Mouse (Mus musculus): ENCODE results near the gene Bola1. TPM values are rescaled to one million over a fixed set of nuclear protein-coding genes. Genes with fewer than 3 reads are reported as not detected.

Gene Bola1
- polyA plus RNA-seq, 1 experiment from 2014 or later: 55.3 TPM

DNA sequence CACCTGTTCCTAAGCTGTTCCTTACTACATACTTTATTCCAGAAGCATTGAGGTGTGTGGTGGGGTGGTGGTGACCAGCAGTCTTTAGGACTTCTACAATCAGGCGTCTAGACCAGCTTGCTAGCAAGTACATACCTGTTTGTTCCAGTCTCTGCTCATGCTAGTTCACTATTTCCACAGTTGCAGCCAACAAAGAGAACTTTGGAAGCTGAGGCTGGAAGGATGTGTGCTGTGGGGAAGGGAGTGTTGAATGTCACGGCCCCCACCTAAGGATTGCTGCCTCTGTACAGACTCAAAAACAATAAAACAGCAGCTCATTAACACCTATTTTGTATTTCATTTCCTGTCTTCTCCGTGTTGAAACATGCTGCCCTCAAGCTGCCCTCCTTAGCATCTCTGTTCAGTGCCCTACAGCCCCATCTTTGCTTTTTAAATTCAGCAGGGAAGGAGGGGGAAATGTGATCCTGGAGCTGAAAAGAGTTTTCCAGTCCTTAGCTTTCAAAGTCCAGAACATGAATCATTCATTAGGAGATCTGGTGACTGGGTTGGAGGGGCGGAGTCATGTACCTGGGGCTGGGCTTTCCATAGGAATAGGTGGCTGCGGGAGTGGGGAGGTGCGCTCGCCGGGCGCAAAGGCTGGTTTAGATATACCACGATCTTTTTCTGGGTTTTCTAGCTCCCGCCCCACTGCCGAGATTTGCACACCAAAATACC, 58.5 kb downstream of the Bola1 start:
- no peaks in the 10 kb centered on the region for H3K27me3 ChIP-seq
- CTCF ChIA-PET: interaction anchor here (0.9 to 4.3 kb wide), 16 partner anchors 9 to 100 kb away, joined by 3 to 26 read pairs (median 5); partner anchors contain the start of genes Bola1, Hist2h2ab and Sf3b4
- TF ChIP-seq CTCF (IDR thresholded peaks at IDR 0.05): no peak
- ATAC-seq: peak; percentile 34
- DNase-seq (ENCODE audit: low read depth, low spot score): peak; percentile 76
- in situ Hi-C loops (cut with MboI; ENCODE audit: low pct_unique_long_range_greater_than_20kb): loop anchor here (10.0 kb wide), 1 partner anchor 496 kb away; no protein-coding TSS in a partner anchor
- POLR2A ChIA-PET: interaction anchor here (0.5 to 5.0 kb wide), 16 partner anchors 8 to 215 kb away, joined by 3 to 49 read pairs (median 6); partner anchors contain the start of genes Bola1, Hist2h2ab, Hist2h2ac and Hist2h2be

- ATAC-seq: peak; percentile 83
- peak; percentile 86 for DNase-seq (ENCODE audit: low read depth, low spot score)
- TF ChIP-seq CTCF (IDR thresholded peaks at IDR 0.05): no peak
- POLR2A ChIA-PET: interaction anchor here (0.7 to 5.0 kb wide), 9 partner anchors 13 to 102 kb away, joined by 3 to 49 read pairs (median 7); partner anchors contain the start of genes Bola1, Hist2h2ab, Otud7b and Sf3b4
- CTCF ChIA-PET: interaction anchor here (0.9 to 4.3 kb wide), 15 partner anchors 9 to 99 kb away, joined by 3 to 26 read pairs (median 5); partner anchors contain the start of genes Bola1, Hist2h2ab and Sf3b4
- no peaks in the 10 kb centered on the region for H3K27me3 ChIP-seq
- in situ Hi-C loops (cut with MboI; ENCODE audit: low pct_unique_long_range_greater_than_20kb): loop anchor here (10.0 kb wide), 1 partner anchor 496 kb away; no protein-coding TSS in a partner anchor
Measured at GRCm38 (mm10) chr3:96160222-96160802, 59.2 kb downstream of the Bola1 start.

GRCm38 (mm10) chr3:96159820-96160219, 59.7 kb downstream of the Bola1 start:
- H3K27me3 ChIP-seq: no peaks in the 10 kb centered on the region
- in situ Hi-C loops (cut with MboI; ENCODE audit: low pct_unique_long_range_greater_than_20kb): loop anchor here (10.0 kb wide), 1 partner anchor 495 kb away; no protein-coding TSS in a partner anchor
- DNase-seq (ENCODE audit: low read depth, low spot score) (no peak), ATAC-seq (peak; percentile 15)
- ChIA-PET CTCF (interaction anchor here (1.5 to 4.1 kb wide), 8 partner anchors 8 to 94 kb away, joined by 5 to 26 read pairs (median 12); partner anchors contain the start of genes Bola1 and Hist2h2ab), POLR2A (interaction anchor here (0.7 to 5.0 kb wide), 8 partner anchors 13 to 102 kb away, joined by 3 to 49 read pairs (median 6); partner anchors contain the start of genes Otud7b, Sf3b4 and Vps45)
- no peak for TF ChIP-seq CTCF (IDR thresholded peaks at IDR 0.05)

GRCm38 (mm10) chr3:96155501-96155900, 64.0 kb downstream of the Bola1 start:
- POLR2A ChIA-PET: interaction anchor here (1.4 kb wide), 1 partner anchor 87 kb away, joined by 3 read pairs; no protein-coding TSS in a partner anchor
- no peaks in the 10 kb centered on the region for H3K27me3 ChIP-seq
- CTCF ChIA-PET: interaction anchor here (1.4 to 5.2 kb wide), 4 partner anchors 22 to 89 kb away, joined by 3 to 33 read pairs (median 5); no protein-coding TSS in a partner anchor
- no peak for DNase-seq (ENCODE audit: low read depth, low spot score)
- no peak for ATAC-seq
- no peak for TF ChIP-seq CTCF (IDR thresholded peaks at IDR 0.05)
- in situ Hi-C loops (cut with MboI; ENCODE audit: low pct_unique_long_range_greater_than_20kb): no loop called here

DNA sequence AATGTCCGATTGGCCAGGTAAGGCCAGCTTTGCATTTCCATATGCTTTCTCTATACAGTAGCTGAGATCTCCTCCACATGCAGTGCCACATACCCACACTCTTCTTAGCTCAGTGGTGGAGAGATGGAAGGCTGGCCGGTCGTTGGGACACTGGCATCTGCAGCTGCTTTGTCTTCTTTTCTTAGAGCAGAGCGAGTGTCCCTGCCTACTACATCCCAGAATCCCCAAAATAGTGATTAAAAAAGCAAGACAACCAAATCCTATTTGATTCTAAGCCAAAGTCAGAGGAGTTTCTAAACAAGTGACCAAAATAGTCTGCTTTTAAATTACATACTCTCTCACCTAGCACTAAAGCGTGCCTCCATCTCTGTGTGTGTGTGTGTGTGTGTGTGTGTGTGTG, 66.9 kb downstream of the Bola1 start:
- in situ Hi-C loops (cut with MboI; ENCODE audit: low pct_unique_long_range_greater_than_20kb): no loop called here
- POLR2A ChIA-PET: interaction anchor here (0.6 to 1.1 kb wide), 4 partner anchors 9 to 83 kb away, joined by 3 to 5 read pairs (median 3); partner anchors contain the start of gene Mtmr11
- CTCF ChIA-PET: interaction anchor here (0.9 to 5.2 kb wide), 6 partner anchors 8 to 86 kb away, joined by 3 to 33 read pairs (median 9); partner anchors contain the start of gene Mtmr11
- no peaks in the 10 kb centered on the region for H3K27me3 ChIP-seq
- ATAC-seq: no peak
- DNase-seq (ENCODE audit: low read depth, low spot score): no peak
- no peak for TF ChIP-seq CTCF (IDR thresholded peaks at IDR 0.05)

DNA sequence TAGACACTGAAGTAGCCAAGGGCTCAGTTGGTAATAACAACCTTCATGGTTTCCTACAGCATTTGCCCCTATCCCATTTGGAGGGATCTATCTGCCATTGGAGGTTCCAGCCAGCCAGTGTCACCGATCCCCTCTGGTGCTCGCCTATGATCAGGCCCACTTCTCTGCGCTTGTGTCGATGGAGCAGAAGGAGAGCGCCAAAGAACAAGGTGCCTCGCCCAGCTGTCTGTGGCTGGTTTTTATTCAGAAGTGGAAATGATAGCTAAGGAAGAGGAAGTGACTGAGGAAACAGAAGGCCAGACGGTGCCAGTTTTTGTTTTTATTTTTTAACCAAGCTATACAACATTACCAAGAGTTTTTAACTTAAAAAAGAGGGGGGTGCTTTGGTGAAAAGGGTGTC, 67.7 kb downstream of the Bola1 start:
- DNase-seq (ENCODE audit: low read depth, low spot score): no peak
- no peak for ATAC-seq
- no peaks in the 10 kb centered on the region for H3K27me3 ChIP-seq
- CTCF ChIA-PET: interaction anchor here (1.1 to 5.2 kb wide), 7 partner anchors 9 to 85 kb away, joined by 3 to 33 read pairs (median 8); partner anchors contain the start of gene Mtmr11
- no peak for TF ChIP-seq CTCF (IDR thresholded peaks at IDR 0.05)
- in situ Hi-C loops (cut with MboI; ENCODE audit: low pct_unique_long_range_greater_than_20kb): no loop called here
- POLR2A ChIA-PET: no interaction called here

DNA sequence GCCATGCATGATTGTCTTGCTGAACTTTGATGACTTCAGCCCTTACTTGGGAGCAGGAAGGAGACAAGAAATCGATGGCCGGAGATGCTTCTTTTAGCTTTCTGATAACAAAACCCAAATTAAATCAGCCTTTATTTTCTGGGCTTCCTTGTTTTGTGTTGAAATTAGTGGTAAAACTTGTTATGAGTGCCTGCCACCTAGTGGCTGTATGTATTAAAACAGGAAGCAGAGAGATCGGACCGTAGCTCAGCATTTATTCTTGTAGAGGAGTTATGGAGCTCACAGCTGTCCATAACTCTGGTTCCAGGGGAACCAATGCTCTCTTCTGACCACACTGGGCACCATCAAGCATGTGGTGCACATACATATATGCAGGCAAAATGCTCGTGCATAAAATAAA, 71.6 kb downstream of the Bola1 start:
- POLR2A ChIA-PET: interaction anchor here (0.6 to 0.8 kb wide), 2 partner anchors 22 to 179 kb away, joined by 3 read pairs; no protein-coding TSS in a partner anchor
- no peak for DNase-seq (ENCODE audit: low read depth, low spot score)
- CTCF ChIA-PET: interaction anchor here (0.5 to 12.0 kb wide), 25 partner anchors 10 to 114 kb away, joined by 3 to 190 read pairs (median 5); partner anchors contain the start of genes Bola1, Hist2h2ab, Mtmr11 and Otud7b

More for the DNA sequence above, 71.6 kb downstream of the Bola1 start:
- peak; percentile 90 for TF ChIP-seq CTCF (IDR thresholded peaks at IDR 0.05)
- ATAC-seq: no peak
- in situ Hi-C loops (cut with MboI; ENCODE audit: low pct_unique_long_range_greater_than_20kb): loop anchor here (5.0 kb wide), 2 partner anchors 61 to 181 kb away; no protein-coding TSS in a partner anchor
- no peaks in the 10 kb centered on the region for H3K27me3 ChIP-seq

Other genes starting within 250 kb of the Bola1 start
- gene Plekho1, start 223.7 kb downstream of the Bola1 start, polyA plus RNA-seq (2021): 118 TPM
- 36.2 TPM for gene Vps45, start 161.2 kb downstream of the Bola1 start, polyA plus RNA-seq (2021)
- gene Otud7b, start 115.2 kb downstream of the Bola1 start, polyA plus RNA-seq (2021): 45.3 TPM
- 104 TPM for gene Mtmr11, start 57.7 kb downstream of the Bola1 start, polyA plus RNA-seq (2021)
- 119 TPM for gene Sf3b4, start 47.4 kb downstream of the Bola1 start, polyA plus RNA-seq (2021)
- 13.8 TPM for gene Sv2a, start 38.6 kb downstream of the Bola1 start, polyA plus RNA-seq (2021)
- gene Hist2h2ab, start 156 bp upstream of the Bola1 start, polyA plus RNA-seq (2021): 1.0 TPM
- gene Hist2h2ac, start 1.2 kb upstream of the Bola1 start, polyA plus RNA-seq (2021): 3.4 TPM
- gene Hist2h2be, start 1.4 kb upstream of the Bola1 start, polyA plus RNA-seq (2021): 5.6 TPM
- 3.7 TPM for gene Hist2h3c2, start 19.4 kb upstream of the Bola1 start, polyA plus RNA-seq (2021)
- gene Hist2h2aa2, start 20.6 kb upstream of the Bola1 start, polyA plus RNA-seq (2021): 13.1 TPM
- 8.0 TPM for gene Hist2h2aa1, start 25.8 kb upstream of the Bola1 start, polyA plus RNA-seq (2021)
- not detected for gene Hist2h3c1, start 27.0 kb upstream of the Bola1 start, polyA plus RNA-seq (2021)
- 0.72 TPM for gene Hist2h4, start 43.6 kb upstream of the Bola1 start, polyA plus RNA-seq (2021)
- 0.83 TPM for gene Hist2h3b, start 48.9 kb upstream of the Bola1 start, polyA plus RNA-seq (2021)
- 8.0 TPM for gene Hist2h2bb, start 50.0 kb upstream of the Bola1 start, polyA plus RNA-seq (2021)
- gene Fcgr1, start 74.3 kb upstream of the Bola1 start, polyA plus RNA-seq (2021): 0.50 TPM
- not detected for gene BC107364, start 232.6 kb upstream of the Bola1 start, polyA plus RNA-seq (2021)